Mouse (Mus musculus) embryonic stem cell, embryonic (primary cell): ENCODE data around the gene Pgm5.

ENCODE experiments used
- CTCF ChIA-PET, 4 experiments: fragments of 300-600 bp in 2 of 4; fragments of 350-600 bp in 2 of 4; sonication (Branson Sonifier 250); formaldehyde crosslinking; loops; one replicate each; lab custom pipeline; 2022; ENCODE audit warnings: inconsistent platforms in 2 of 4; lab: Charles Lee
- POLR2A ChIA-PET, 4 experiments: fragments of 300-600 bp in 2 of 4; fragments of 350-600 bp in 2 of 4; sonication (Branson Sonifier 250); formaldehyde crosslinking; loops; one replicate each; lab custom pipeline; 2022; ENCODE audit warnings: antibody characterized with exemption in 4 of 4, inconsistent platforms in 1 of 4; lab: Charles Lee

The Pgm5 gene

DNA sequence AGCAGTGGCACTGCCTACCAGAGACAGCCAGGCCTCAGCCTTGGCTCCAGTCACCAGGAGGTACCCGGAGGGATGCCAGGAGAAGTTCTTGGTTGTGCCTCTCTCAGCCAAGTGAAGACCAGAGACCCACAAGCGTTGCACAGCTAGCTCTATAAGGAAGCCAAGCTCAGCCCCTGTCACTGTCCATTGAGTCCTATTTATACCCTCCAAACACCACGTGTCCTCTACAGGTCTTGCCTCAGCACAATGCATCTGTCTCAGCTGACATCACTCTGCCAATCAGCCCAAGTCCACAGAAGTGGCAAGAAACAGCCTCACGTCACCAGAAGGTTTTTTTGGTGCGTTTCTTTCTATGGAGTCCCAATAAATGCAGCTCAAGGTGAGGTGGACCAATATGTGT lies 161.0 kb downstream of the Pgm5 start:
- CTCF ChIA-PET: interaction anchor here in 3 of 4 experiments (1.2 to 3.2 kb wide), 9 partner anchors 8 to 399 kb away, joined by 3 to 12 read pairs (median 6); no protein-coding TSS in a partner anchor
- POLR2A ChIA-PET: no interaction called here

DNA sequence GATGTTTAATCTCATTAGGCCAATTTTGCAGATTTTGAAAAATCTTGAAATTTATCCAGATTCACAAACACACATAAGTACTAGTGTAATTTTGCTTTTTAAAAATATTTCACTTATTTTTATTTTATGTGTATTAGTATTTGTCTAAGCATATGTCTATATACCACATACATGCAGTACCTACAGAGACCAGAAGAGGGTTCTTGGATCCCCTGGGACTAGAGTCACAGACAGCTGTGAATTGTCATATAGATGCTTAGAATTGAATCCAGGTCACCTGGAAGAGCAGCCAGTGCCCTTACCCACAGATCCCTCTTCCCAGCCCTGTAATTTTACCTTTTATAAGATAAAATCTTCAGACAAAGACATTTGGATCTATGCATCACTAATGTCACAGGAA lies 161.7 kb downstream of the Pgm5 start:
- ChIA-PET CTCF (interaction anchor here (0.6 to 3.2 kb wide), 15 partner anchors 8 to 521 kb away, joined by 3 to 12 read pairs (median 3); no protein-coding TSS in a partner anchor), POLR2A (interaction anchor here in 1 of 4 experiments (1.0 to 1.9 kb wide), 3 partner anchors 13 to 419 kb away, joined by 4 to 7 read pairs (median 5); partner anchors contain the start of gene Fxn)

DNA sequence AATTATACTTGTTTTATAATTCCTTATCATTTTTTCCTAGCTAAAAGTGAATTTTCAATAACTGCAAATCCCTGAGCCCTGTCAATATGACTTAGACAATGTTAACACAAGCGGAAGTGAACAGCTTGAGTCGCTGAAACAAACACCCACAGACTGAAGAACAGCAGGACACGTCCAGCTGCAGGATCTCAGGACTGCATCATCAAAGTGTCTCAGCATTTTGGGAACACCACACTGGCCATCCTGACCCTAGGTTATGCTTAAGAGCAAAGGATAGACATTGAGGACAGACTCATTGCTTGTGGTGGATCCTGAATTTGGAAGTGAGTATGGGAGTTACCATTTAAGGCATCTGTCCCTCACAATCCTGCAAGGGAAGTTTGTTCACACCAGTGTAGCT lies 162.5 kb downstream of the Pgm5 start:
- ChIA-PET CTCF (interaction anchor here in 3 of 4 experiments (0.6 to 3.2 kb wide), 6 partner anchors 12 to 1207 kb away, joined by 3 to 12 read pairs (median 6); no protein-coding TSS in a partner anchor), POLR2A (interaction anchor here in 1 of 4 experiments (1.0 to 1.9 kb wide), 3 partner anchors 13 to 418 kb away, joined by 4 to 7 read pairs (median 5); partner anchors contain the start of gene Fxn)

DNA sequence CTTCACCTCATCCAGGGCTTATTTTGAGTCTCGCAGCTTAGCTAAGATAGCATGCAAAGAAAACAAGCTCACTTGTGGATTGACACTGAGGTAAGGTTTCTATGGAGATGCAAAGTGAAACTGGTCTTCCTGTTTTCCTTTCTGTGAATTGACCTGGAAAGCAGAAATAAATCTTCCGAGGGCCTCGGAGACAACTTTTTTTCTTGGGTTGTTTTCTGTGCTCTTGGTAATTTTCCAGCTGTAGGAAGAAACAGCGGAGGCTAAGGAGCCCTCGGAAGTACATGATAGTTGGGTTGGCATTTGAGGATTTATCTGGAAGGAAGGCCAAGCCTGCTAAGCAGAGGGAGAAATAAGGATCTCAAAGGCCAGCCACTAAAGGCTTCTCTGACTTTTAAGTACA lies 163.0 kb downstream of the Pgm5 start:
- ChIA-PET CTCF (interaction anchor here in 2 of 4 experiments (0.6 to 2.4 kb wide), 2 partner anchors 64 to 208 kb away, joined by 6 to 10 read pairs; no protein-coding TSS in a partner anchor), POLR2A (interaction anchor here in 1 of 4 experiments (1.9 kb wide), 2 partner anchors 12 to 14 kb away, joined by 5 to 7 read pairs; no protein-coding TSS in a partner anchor)

DNA sequence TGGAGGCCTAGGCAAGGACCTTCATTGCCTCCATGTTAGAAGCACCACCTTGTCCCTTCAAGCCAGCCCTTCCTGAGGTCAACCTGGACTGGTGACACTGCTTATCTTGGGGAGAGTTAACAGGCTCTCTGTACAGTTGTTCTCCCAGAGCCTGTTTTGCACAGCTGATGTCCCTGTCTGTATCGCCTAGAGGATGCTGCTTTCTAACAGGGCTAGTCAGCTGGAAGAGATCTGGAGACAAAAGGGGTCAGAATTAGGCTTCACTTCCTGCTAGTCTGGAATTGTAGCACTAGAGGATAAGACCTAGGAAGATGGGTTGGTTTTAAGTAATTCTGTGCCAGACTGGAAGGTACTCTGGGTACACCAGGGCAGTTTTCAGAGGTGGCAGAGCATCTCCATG lies 163.7 kb downstream of the Pgm5 start:
- POLR2A ChIA-PET: no interaction called here

DNA sequence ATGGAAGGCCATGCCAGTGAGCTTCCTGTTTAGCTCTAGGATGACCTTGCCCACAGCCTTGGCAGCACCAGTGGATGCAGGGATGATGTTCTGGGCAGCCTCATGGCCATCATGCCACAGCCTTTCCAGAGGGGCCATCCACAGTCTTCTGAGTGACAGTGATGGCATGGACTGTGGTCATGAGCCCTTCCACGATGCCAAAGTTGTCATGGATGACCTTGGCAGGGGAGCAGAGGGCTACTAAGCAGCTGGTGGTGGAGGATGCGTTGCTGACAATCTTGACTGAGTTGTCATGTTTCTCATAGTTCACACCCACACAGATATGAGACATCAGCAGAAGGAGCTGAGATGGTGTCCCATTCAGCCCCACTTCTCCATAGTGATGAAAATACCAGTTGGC lies 169.0 kb downstream of the Pgm5 start:
- ChIA-PET CTCF (interaction anchor here in 2 of 4 experiments (0.5 to 2.6 kb wide), 3 partner anchors 8 to 412 kb away, joined by 3 to 8 read pairs (median 5); partner anchors contain the start of gene Fxn (in 1 of the 2)), POLR2A (no interaction called here)

More for the DNA sequence above, 163.7 kb downstream of the Pgm5 start:
- CTCF ChIA-PET: interaction anchor here in 1 of 4 experiments (2.4 kb wide), 1 partner anchor 63 kb away, joined by 6 read pairs; no protein-coding TSS in a partner anchor

DNA sequence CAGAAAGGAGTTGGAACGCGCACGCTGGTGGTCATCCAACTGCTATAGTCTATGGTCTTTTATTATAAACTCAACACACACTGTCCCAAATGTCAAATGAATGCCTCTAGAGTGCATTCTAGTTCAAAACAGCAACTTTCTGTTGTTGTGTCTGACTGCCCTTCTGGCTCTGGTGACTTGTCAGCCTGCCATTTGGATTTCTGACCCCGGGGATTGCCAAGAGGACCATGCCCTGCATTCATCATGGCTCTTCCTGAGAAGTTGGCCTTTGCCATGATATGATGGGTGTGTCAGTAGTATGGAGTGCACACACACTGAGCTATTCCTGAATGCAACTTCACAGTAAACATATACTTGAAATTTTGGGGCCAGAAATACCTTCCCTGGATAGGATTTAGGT lies 172.1 kb downstream of the Pgm5 start:
- POLR2A ChIA-PET: no interaction called here
- CTCF ChIA-PET: interaction anchor here in 1 of 4 experiments (1.5 kb wide), 1 partner anchor 16 kb away, joined by 3 read pairs; no protein-coding TSS in a partner anchor

DNA sequence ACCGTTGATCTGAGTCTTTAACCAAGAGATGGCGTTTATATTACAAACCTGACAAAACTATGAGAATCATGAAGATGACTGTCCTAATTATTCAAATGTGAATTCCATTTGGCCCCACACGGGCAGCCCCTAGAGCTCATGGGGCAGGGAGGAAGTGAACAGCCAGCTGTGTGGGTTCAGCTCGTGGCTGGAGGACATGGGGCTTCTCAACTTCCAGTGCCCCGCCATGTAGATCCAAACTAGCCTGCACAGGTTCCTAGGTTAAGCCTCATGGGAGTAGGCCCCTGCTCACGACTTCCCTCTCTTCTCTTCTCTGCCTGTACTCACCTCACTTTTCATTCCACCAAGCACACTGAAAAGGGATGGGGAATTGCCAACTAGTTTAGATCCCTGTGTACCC lies 173.3 kb downstream of the Pgm5 start:
- POLR2A ChIA-PET: interaction anchor here in 2 of 4 experiments (0.6 to 0.9 kb wide), 2 partner anchors 164 to 166 kb away, joined by 4 to 5 read pairs; no protein-coding TSS in a partner anchor
- CTCF ChIA-PET: interaction anchor here in 2 of 4 experiments (0.6 to 0.7 kb wide), 2 partner anchors 15 to 305 kb away, joined by 3 to 5 read pairs; partner anchors contain the start of gene Tmem252 (in 1 of the 2)

DNA sequence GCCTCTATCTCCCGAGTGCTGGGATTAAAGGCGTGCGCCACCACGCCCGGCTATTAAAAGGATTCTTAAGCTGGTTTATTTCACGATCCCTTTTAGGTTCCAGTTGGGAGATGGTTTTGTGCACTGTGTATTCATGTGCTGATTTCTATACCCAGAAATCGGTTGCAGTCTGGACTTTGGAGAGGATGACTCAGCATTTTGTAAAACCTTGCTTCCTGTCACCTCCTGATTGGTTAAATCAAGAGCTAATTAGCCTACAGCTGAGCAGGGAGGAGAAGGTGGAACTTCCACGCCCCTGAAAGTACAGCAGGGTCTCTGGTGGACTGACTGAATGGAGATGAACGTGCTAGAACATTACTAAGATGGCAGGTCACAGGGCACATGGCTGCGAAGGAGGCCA lies 175.2 kb downstream of the Pgm5 start:
- CTCF ChIA-PET: interaction anchor here in 2 of 4 experiments (0.6 to 1.4 kb wide), 6 partner anchors 13 to 467 kb away, joined by 3 to 5 read pairs (median 4); no protein-coding TSS in a partner anchor

DNA sequence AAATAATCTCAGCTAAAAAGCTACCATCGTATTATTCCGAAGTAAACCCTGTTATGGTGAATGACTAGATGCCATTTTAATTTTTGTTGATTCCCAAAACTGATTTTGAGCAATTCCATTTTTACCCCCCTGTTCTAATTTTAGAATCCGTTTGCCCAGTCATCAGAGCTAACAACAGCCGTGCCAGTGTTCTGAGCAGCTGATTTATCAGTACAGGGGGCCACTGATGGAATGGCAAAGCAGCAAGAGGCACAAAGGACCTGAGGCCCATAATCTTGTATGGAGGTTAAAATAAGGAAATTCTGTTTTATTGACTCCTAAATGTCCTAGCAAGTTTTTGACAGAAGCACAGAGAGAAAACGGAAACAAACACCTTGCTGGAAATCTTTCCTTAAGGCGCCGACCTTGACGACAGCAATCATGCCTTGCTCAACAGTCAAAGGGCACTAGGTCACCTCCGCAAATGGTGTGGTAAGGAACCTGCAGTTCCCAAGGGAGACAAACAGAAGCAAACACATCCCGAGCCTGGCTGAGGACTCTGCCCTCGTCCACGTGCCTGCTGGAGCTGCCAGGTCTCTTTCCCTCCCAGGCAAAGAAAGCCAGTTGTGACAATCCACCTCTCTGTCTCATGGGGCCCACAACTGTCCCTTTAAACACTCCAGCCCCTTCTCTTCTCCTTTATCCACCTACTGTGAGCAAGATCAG lies 178.5 kb downstream of the Pgm5 start:
- ChIA-PET CTCF (interaction anchor here in 1 of 4 experiments (1.1 kb wide), 1 partner anchor 49 kb away, joined by 4 read pairs; no protein-coding TSS in a partner anchor), POLR2A (interaction anchor here in 1 of 4 experiments (0.7 kb wide), 1 partner anchor 1282 kb away, joined by 4 read pairs; no protein-coding TSS in a partner anchor)

More for the DNA sequence above, 175.2 kb downstream of the Pgm5 start:
- POLR2A ChIA-PET: interaction anchor here in 3 of 4 experiments (0.6 to 1.5 kb wide), 7 partner anchors 13 to 465 kb away, joined by 3 to 7 read pairs (median 4); no protein-coding TSS in a partner anchor

DNA sequence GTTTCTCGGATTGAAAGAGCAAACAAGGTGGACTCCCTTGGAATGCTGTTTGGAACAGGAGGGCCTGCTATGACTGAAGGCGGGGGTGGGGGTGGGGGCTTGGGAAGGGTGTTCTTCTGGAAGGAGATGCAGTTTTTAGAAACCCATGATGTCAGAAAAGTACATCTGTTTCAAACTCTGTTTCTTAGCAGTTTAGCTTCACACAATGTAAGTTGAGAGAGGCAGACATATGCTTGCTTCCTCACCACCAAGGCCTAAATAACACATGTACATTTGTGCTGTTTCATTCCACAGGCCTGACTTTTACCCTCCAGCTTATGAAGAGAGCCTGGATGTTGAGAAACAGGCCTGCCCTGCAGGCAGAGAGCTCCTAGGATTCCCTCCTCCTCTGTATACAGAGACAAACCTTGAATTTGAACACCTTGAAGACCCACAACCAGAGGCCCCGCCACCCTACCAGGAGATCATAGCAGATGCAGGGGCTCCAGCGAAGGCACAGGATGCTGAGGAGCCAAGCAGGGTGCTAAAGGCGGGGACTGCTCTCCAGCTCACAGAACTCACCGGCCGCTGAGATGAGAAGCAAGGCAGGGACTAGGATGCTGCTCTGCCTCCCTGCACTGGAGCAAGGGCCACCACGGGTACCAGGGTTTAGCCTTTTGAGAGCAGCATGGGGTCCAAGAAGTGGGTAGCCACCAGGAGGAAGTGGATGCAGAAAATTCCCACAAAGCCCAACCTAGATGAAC lies 184.2 kb downstream of the Pgm5 start:
- CTCF ChIA-PET: interaction anchor here in 2 of 4 experiments (0.6 kb wide), 2 partner anchors 238 to 520 kb away, joined by 3 read pairs; no protein-coding TSS in a partner anchor
- POLR2A ChIA-PET: interaction anchor here in 1 of 4 experiments (0.6 kb wide), 1 partner anchor 461 kb away, joined by 3 read pairs; no protein-coding TSS in a partner anchor

DNA sequence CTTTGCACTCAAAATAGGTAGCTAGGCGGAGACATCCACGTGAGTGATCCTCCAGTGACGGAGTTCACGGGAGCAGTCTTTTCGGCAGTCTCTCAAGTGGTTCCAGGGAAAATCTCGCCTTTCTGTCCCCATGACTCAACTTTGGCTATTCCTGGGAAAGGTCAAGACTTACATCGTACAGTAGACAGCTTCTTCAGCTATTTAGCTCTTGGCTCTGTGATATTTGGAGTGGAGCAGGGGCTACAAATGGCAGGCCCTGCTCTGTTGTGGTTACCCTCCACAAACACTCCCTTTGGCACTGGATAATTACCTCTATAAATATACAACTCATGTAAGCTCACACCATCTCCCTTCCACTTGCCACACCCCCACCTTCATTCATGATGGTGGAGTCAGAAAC lies 185.2 kb downstream of the Pgm5 start:
- ChIA-PET POLR2A (no interaction called here), CTCF (no interaction called here)

DNA sequence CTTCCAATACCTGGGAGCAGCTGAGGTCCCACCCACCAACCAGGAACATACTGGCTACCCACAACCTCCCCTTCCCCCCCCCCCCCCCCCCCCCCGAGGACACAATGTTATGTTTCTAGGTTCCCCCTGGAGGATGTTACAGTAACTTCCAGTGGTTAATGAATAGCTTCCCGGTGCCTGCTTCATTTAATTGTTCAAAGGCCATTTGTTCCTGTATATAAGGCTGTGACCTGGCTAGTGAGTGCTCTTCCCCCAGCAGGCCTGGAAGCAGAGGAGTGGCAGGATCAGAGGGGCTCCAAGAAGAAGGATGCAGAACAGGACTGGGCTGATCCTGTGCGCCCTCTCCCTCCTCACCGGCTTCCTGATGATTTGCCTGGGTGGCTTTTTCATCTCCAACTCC lies 187.9 kb downstream of the Pgm5 start, which contains the start of gene Tmem252:
Gene Tmem252, plus strand, starts transcription at position 247 of the 400 bp plus-strand sequence.
- CTCF ChIA-PET: interaction anchor here in 2 of 4 experiments (0.6 to 0.7 kb wide), 3 partner anchors 14 to 815 kb away, joined by 4 to 5 read pairs (median 4); no protein-coding TSS in a partner anchor
- POLR2A ChIA-PET: interaction anchor here in 3 of 4 experiments (0.6 to 1.9 kb wide), 3 partner anchors 11 to 937 kb away, joined by 3 to 5 read pairs (median 3); no protein-coding TSS in a partner anchor

DNA sequence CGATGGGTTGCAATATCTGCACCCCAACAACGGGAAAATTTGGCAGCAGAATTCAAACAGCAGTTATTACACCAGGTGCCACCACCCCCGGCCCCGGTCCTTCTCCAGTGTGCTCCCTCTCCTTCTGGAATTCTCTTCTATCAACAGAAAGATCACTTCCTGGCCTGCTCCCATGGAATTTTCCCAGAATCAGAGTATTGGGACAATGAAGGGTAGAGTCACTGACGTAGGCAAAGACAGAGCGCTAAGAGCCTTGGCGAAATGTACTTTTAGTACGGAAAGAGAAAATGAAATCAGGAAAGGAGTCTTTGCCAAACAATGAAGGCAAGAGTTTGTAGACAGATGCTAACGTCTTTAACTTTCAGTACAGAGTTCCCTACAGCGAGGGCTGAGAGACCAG lies 188.3 kb downstream of the Pgm5 start:
- POLR2A ChIA-PET: interaction anchor here in 1 of 4 experiments (0.6 kb wide), 1 partner anchor 937 kb away, joined by 3 read pairs; no protein-coding TSS in a partner anchor
- CTCF ChIA-PET: interaction anchor here in 3 of 4 experiments (0.6 to 0.7 kb wide), 4 partner anchors 15 to 815 kb away, joined by 3 to 5 read pairs (median 4); partner anchors contain the start of gene Cbwd1 (in 1 of the 3)

DNA sequence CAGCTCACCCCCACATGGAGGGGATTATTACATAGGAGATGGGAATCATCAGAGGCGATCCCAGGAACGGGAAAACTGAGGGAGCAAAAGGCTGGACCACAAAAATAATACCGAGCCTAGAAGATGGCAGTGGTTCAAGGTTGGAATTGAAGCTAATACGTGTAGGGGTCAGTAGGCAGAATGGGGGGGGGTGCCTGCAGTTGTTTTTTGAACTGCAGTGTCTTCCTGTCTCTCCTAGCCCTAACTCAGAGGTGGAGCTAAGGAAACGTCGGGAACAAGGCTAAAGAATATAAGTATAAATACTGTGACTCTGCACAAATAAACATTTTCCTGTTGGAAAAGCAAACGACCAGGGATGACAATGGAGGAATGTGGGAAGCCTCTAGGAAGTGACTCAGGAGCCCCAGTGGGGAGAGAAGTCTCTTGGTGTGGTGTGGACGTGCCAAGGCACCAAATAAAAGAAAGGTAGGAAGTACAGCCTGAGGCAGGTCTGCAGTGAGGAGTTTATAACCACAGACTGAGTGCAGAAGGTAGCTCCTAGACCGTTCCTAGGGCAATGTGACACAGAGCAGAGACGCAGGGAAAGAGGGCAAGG lies 189.2 kb downstream of the Pgm5 start:
- POLR2A ChIA-PET: interaction anchor here in 2 of 4 experiments (0.6 to 0.8 kb wide), 2 partner anchors 14 to 29 kb away, joined by 3 to 4 read pairs; no protein-coding TSS in a partner anchor
- CTCF ChIA-PET: interaction anchor here (0.6 to 0.7 kb wide), 4 partner anchors 16 to 371 kb away, joined by 3 to 4 read pairs (median 3); partner anchors contain the start of gene Cbwd1 (in 1 of the 4)

DNA sequence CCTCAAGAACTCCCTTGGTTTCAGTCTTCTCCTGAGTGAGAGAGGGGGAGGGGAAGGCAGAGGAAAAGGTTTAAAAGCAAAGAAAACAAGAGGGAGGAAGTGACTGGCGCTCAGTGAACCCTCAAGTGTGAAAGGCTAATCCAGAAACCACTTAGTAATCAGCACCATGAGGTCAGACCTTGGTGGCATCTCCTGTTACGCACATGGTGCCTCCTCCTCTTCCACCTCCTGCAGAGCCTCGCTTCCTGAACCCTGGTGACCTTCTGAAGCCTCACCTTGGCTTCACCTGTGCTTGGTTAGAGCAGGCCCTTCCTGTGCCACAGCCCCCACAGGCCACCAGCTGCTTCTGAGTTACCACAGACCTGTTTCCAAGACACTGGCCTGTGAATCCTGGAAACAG lies 190.1 kb downstream of the Pgm5 start:
- POLR2A ChIA-PET: no interaction called here
- CTCF ChIA-PET: interaction anchor here in 1 of 4 experiments (0.6 kb wide), 1 partner anchor 304 kb away, joined by 3 read pairs; no protein-coding TSS in a partner anchor

DNA sequence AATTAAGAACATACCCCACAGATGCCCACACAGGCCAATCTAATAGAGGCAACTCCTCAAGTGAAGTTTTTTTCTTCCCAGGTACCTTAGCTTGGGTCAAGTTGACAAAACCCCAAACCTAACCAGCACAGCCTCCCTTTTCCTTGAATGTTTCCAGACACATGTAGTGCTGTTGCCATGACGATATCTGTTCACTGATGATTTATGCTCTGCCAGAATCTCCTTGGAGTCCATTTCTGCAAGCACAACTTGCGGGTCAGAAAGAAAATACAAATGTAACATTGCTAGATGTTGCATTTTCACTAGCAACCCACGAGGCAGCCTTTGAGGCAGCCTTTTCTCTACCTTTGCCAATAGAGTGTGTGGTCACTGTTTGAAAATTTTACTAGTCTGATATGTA lies 194.1 kb downstream of the Pgm5 start:
- POLR2A ChIA-PET: interaction anchor here in 1 of 4 experiments (1.7 kb wide), 1 partner anchor 9 kb away, joined by 5 read pairs; no protein-coding TSS in a partner anchor
- CTCF ChIA-PET: no interaction called here
